Mouse (Mus musculus) forebrain, embryonic 13.5 days (tissue): Measurements from ENCODE around the gene Gimap9. TPM values are rescaled to one million over a fixed set of nuclear protein-coding genes. Genes with fewer than 3 reads are reported as not detected.

Experiments used
- ATAC-seq: fragments of 200-750 bp; cut with Nextera tagmentation; 2 replicates; pipeline ENCODE4 v1.8.0; 2017
- H3K27ac ChIP-seq: fragments of 300-500 bp; sonication (generic); 2 replicates; pipeline ENCODE4 v1.5.1; 2015; ENCODE audit warnings: inconsistent platforms, mild to moderate bottlenecking, moderate library complexity
- H3K27me3 ChIP-seq: fragments of 300-500 bp; sonication (generic); 2 replicates; pipeline ENCODE4 v1.6.1; 2015; ENCODE audit warnings: mild to moderate bottlenecking, inconsistent platforms
- H3K36me3 ChIP-seq: fragments of 300-500 bp; sonication (generic); 2 replicates; pipeline ENCODE4 v1.6.1; 2015; ENCODE audit warnings: mild to moderate bottlenecking, inconsistent platforms; ENCODE audit not compliant: poor library complexity, severe bottlenecking
- H3K4me1 ChIP-seq: fragments of 300-500 bp; sonication (generic); 2 replicates; pipeline ENCODE4 v1.6.1; 2015; ENCODE audit warnings: inconsistent platforms
- H3K4me2 ChIP-seq: fragments of 300-500 bp; sonication (generic); 2 replicates; pipeline ENCODE4 v1.6.1; 2015; ENCODE audit warnings: inconsistent platforms, mild to moderate bottlenecking, moderate library complexity
- H3K4me3 ChIP-seq: fragments of 300-500 bp; sonication (generic); 2 replicates; pipeline ENCODE4 v1.5.1; 2015; ENCODE audit warnings: mild to moderate bottlenecking, inconsistent platforms
- H3K9ac ChIP-seq: fragments of 300-500 bp; sonication (generic); 2 replicates; pipeline ENCODE4 v1.6.1; 2015; ENCODE audit warnings: mild to moderate bottlenecking, inconsistent platforms
- H3K9me3 ChIP-seq: fragments of 300-500 bp; sonication (generic); replicated peaks from 2 replicates; pipeline ENCODE4 v1.6.1; 2016; ENCODE audit warnings: inconsistent platforms
- WGBS: fragments of 180-500 bp; shearing (Covaris S2); methylation state at CpG from one replicate; pipeline ENCODE4 v1.1.7; 2015; 5-methylcytosine and 5-hydroxymethylcytosine counted together
- polyA plus RNA-seq: library from polyadenylated mRNA; unstranded; fragments of >200 nt; fragmentation: Nextera tagmentation; extraction: Ambion mirVana; gene quantifications from 2 replicates; pipeline ENCODE4 v1.2.1, GENCODE M21; 2015

Gene Gimap9
- polyA plus RNA-seq, 1 experiment from 2014 or later, result 1.7 TPM

GRCm38 (mm10) chr6:48698888-48699287 is 23.0 kb downstream of the Gimap9 start:
- WGBS, result 85% methylated on average over 3 of the region's 3 CpGs
- Histone ChIP-seq H3K4me2 (no peak overlapping the region), H3K27me3 (no peaks in the 10 kb centered on the region), H3K9ac (no peak overlapping the region), H3K4me1 (no peaks in the 10 kb centered on the region), H3K36me3 (no peaks in the 10 kb centered on the region), H3K27ac (no peak overlapping the region), H3K9me3 (0 out of 2 replicates have a peak, but pooled peaks cover 3% of the 10 kb centered on the region), H3K4me3 (no peak overlapping the region)
- no peak for ATAC-seq

GRCm38 (mm10) chr6:48700251-48701075 is 24.5 kb downstream of the Gimap9 start:
- H3K36me3 ChIP-seq, result no peaks in the 10 kb centered on the region
- no peak overlapping the region for H3K4me3 ChIP-seq
- H3K27ac ChIP-seq, result no peak overlapping the region
- ATAC-seq, result no peak
- no peak overlapping the region for H3K9ac ChIP-seq
- H3K9me3 ChIP-seq, result no peaks in the 10 kb centered on the region
- no peaks in the 10 kb centered on the region for H3K4me1 ChIP-seq
- no peaks in the 10 kb centered on the region for H3K27me3 ChIP-seq
- 64% methylated on average over 5 of the region's 5 CpGs for WGBS
- H3K4me2 ChIP-seq, result no peak overlapping the region

DNA sequence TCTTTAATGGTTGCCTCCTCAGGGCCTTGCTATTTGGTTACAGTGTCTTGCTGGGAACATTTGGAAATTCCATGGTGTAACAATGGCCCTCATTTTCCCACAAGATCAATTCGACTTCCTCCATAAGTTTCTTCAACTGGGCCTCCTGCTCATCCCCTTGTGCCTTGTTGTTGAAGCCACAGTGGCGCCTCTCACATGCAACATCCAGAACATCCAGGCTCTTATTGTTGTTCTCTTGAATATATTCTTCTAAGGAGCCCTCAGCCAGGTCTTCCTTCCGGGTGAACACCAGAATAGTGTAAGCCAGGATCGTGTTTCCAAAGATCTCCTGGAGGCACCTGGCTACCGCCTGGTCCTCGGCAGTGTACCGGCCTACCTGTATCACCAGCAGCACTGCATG is 26.2 kb downstream of the Gimap9 start:
- Histone ChIP-seq H3K27ac (no peak overlapping the region), H3K4me3 (no peak overlapping the region), H3K4me2 (no peak overlapping the region), H3K4me1 (no peaks in the 10 kb centered on the region), H3K36me3 (no peaks in the 10 kb centered on the region), H3K9ac (no peak overlapping the region), H3K9me3 (no peaks in the 10 kb centered on the region), H3K27me3 (no peaks in the 10 kb centered on the region)
- ATAC-seq, result no peak
- WGBS, result 87% methylated on average over 7 of the region's 7 CpGs

DNA sequence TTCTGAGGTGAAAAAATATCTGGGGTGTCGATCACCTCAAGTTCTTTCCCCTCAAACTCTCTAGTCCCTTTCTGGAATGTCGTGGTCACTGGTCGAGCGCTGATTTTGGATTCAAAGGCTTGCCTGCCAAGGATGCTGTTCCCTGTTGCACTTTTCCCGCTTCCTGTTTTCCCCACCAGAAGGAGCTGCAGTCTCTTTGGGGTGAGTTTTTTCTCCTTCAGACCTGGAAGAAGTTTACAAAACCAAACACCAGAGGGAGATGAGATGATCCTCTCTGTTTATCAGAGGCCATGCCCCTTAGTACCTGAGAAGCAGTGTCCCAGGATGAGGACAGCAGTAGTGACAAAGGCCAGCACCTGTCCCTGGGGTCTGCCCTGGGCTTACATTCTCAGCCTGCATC is 26.7 kb downstream of the Gimap9 start:
- H3K9ac ChIP-seq, result no peak overlapping the region
- no peaks in the 10 kb centered on the region for H3K9me3 ChIP-seq
- ATAC-seq, result no peak
- no peaks in the 10 kb centered on the region for H3K27me3 ChIP-seq
- no peak overlapping the region for H3K4me3 ChIP-seq
- no peak overlapping the region for H3K27ac ChIP-seq
- no peak overlapping the region for H3K4me2 ChIP-seq
- no peaks in the 10 kb centered on the region for H3K4me1 ChIP-seq
- WGBS, result 73% methylated on average over 5 of the region's 5 CpGs
- H3K36me3 ChIP-seq, result no peaks in the 10 kb centered on the region

DNA sequence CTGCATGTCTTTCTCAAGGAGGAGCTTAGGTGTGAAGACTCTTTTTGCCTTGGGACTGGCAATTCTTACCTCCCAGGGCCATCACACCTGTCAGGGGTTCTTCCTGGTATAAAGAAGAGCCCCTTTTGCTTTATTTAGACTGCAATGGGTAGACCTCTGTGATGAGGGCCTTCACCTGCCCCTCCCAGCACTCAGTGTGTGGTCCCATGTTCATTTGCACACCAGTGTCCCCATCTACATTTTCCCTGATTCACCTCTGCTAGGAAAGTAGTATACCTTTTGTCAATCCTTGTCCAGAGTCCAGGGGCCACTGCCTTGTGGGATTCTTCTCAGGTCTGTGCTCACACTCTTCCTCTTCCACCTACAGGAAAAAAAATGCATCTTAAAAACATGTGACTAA is 28.2 kb downstream of the Gimap9 start:
- H3K9ac ChIP-seq, result no peak overlapping the region
- H3K4me3 ChIP-seq, result no peak overlapping the region
- ATAC-seq, result no peak
- no peak overlapping the region for H3K27ac ChIP-seq
- no peaks in the 10 kb centered on the region for H3K36me3 ChIP-seq
- H3K27me3 ChIP-seq, result no peaks in the 10 kb centered on the region
- no peaks in the 10 kb centered on the region for H3K4me1 ChIP-seq
- no peak overlapping the region for H3K4me2 ChIP-seq
- H3K9me3 ChIP-seq, result no peaks in the 10 kb centered on the region

DNA sequence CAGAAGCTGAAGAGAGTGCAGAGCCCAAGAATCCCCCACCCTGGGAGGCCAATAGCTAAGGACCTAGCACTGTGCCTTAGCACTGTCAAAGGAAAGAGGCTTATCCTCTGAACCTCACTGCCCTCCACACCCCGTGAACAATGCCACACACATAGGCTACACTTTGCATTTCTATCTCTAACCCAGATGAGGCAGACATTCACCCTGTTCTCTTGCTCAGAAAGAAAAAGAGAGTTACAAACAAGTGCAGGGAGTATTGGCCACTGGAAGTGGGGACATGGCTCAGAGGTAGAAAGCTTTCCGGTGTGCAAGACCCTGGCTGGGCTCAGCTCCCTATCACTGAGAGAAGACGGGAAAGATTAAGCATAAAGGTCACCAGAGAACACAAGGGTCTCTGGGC is 30.2 kb downstream of the Gimap9 start:
- Histone ChIP-seq H3K4me1 (no peaks in the 10 kb centered on the region), H3K9me3 (no peaks in the 10 kb centered on the region), H3K9ac (no peak overlapping the region), H3K4me2 (no peak overlapping the region), H3K4me3 (no peak overlapping the region), H3K27me3 (no peaks in the 10 kb centered on the region), H3K36me3 (no peaks in the 10 kb centered on the region), H3K27ac (no peak overlapping the region)
- 46% methylated on average over 3 of the region's 3 CpGs for WGBS
- no peak for ATAC-seq

- no peaks in the 10 kb centered on the region for H3K36me3 ChIP-seq
- H3K9ac ChIP-seq, result no peak within 1 kb of the TSS
- no peak within 1 kb of the TSS for H3K4me3 ChIP-seq
- H3K4me2 ChIP-seq, result no peak within 1 kb of the TSS
- ATAC-seq, result no peak
- no peaks in the 10 kb centered on the region for H3K27me3 ChIP-seq
- 46% methylated on average over 2 of the region's 2 CpGs for WGBS
- no peaks in the 10 kb centered on the region for H3K9me3 ChIP-seq
- H3K27ac ChIP-seq, result no peak within 1 kb of the TSS
- H3K4me1 ChIP-seq, result no peaks in the 10 kb centered on the region
Measured at GRCm38 (mm10) chr6:48718455-48718854, 42.5 kb downstream of the Gimap9 start, which contains the start of the genes Gm28053 and Gimap7. Gene Gm28053, plus strand, starts transcription at chr6:48718607. Gene Gimap7, plus strand, starts transcription at chr6:48718621.

- 83% methylated on average over 4 of the region's 4 CpGs for WGBS
- Histone ChIP-seq H3K4me3 (no peak overlapping the region), H3K9ac (no peak overlapping the region), H3K27ac (no peak overlapping the region), H3K36me3 (no peaks in the 10 kb centered on the region), H3K27me3 (no peaks in the 10 kb centered on the region), H3K4me1 (peaks cover under 1% of the 10 kb centered on the region; the same call in 1 of the 2 replicates), H3K4me2 (no peak overlapping the region), H3K9me3 (no peaks in the 10 kb centered on the region)
- no peak for ATAC-seq
Measured at GRCm38 (mm10) chr6:48720326-48720725, 44.4 kb downstream of the Gimap9 start.

DNA sequence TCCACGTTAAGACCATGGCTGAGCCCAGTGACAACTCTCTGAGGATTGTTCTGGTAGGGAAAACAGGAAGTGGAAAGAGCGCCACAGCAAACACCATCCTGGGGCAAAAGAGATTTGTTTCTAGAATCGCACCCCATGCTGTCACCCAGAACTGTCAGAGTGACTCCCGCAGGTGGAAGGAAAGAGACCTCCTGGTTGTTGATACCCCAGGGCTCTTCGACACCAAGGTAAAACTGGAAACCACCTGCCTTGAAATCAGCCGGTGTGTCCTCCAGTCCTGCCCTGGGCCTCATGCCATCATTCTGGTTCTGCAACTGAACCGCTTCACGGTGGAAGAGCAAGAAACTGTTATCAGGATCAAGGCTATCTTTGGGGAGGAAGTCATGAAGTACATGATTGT is 47.5 kb downstream of the Gimap9 start:
- Histone ChIP-seq H3K4me1 (peaks cover 4% of the 10 kb centered on the region; the same call in 1 of the 2 replicates), H3K4me3 (no peak overlapping the region), H3K36me3 (no peaks in the 10 kb centered on the region), H3K4me2 (no peak overlapping the region), H3K9me3 (no peaks in the 10 kb centered on the region), H3K27me3 (no peaks in the 10 kb centered on the region), H3K9ac (no peak overlapping the region), H3K27ac (no peak overlapping the region)
- 91% methylated on average over 8 of the region's 8 CpGs for WGBS
- no peak for ATAC-seq

GRCm38 (mm10) chr6:48725476-48725875 is 49.5 kb downstream of the Gimap9 start:
- Histone ChIP-seq H3K4me1 (peaks cover 4% of the 10 kb centered on the region; the same call in 1 of the 2 replicates), H3K27ac (no peak overlapping the region), H3K9ac (no peak overlapping the region), H3K4me2 (no peak overlapping the region), H3K9me3 (no peaks in the 10 kb centered on the region), H3K36me3 (no peaks in the 10 kb centered on the region), H3K27me3 (no peaks in the 10 kb centered on the region), H3K4me3 (no peak overlapping the region)
- no peak for ATAC-seq
- WGBS, result 0% methylated on average over 1 of the region's 1 CpGs

DNA sequence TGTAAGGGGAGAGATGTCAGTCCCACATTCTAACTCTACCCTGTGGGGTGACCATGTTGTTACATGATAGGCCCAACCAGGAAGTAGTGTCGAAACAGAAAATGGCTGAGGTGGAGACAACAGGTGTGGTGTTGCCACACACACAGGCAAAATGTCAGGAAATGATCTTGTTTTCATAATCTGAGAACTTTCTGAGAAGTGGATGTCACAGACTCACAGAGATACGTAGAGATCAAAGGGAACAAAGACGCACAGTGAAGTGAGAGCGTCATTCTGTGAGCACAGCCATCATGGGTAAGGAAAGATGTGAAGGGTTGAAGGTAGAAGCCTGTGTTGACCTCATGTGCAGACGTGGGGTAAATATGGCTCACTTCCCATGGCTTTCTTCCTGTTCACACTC is 51.8 kb downstream of the Gimap9 start:
- Histone ChIP-seq H3K4me1 (peaks cover 4% of the 10 kb centered on the region; the same call in 1 of the 2 replicates), H3K4me2 (no peak overlapping the region), H3K9me3 (no peaks in the 10 kb centered on the region), H3K9ac (no peak overlapping the region), H3K27ac (no peak overlapping the region), H3K36me3 (no peaks in the 10 kb centered on the region), H3K4me3 (no peak overlapping the region), H3K27me3 (no peaks in the 10 kb centered on the region)
- 90% methylated on average over 5 of the region's 5 CpGs for WGBS
- ATAC-seq, result no peak
